Mouse (Mus musculus) adrenal gland, adult 18-20 months (tissue): ENCODE measurements around the gene Hamp2. TPM values are rescaled to one million over a fixed set of nuclear protein-coding genes. Genes with fewer than 3 reads are reported as not detected.
"Not testable (repeated sequence)": the region's sequence is repeated elsewhere in the genome, so short reads cannot be mapped to it uniquely, and the experiment has no call there.

Experiments
- DNase-seq, 2 experiments: peaks; one replicate each; pipeline ENCODE4 v3.0.0; 2021 to 2022; ENCODE audit warnings: low spot score in 2 of 2
- total RNA-seq, 2 experiments: library from RNA; stranded (reverse); gene quantifications; 1 replicate in 1 of 2; 2 replicates in 1 of 2; pipeline ENCODE4 v1.2.3; 2021

Gene Hamp2
- total RNA-seq, 2 experiments from 2014 or later: 3.4 TPM; not detected in 1

DNA sequence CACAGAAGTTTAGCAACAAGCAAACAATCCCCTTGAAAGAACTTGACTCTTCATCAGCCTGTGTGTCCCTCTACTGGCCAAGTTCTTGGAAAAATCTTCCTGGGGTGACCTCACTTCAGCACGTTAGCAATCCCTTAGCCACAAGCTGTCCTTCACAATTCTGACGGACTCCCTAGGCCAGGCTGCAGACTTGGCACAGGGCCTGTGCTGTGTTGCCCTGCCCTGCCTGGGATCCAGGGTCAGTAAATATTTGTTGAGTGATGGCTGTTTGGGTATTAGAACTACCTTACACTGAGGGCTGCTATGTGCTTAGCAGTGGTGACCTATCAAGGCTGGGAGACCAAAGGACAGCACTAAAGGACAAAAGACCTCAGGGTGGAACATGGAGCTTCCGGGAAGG is 29.6 kb upstream of the Hamp2 start:
- peak; percentile 47 to 65 for DNase-seq

- no peak for DNase-seq
Measured at GRCm38 (mm10) chr7:30953459-30953858, 29.0 kb upstream of the Hamp2 start.

GRCm38 (mm10) chr7:30952441-30953265 is 28.2 kb upstream of the Hamp2 start:
- no peak for DNase-seq

- DNase-seq: not testable (repeated sequence)
Measured at GRCm38 (mm10) chr7:30949902-30950301, 25.4 kb upstream of the Hamp2 start.

DNA sequence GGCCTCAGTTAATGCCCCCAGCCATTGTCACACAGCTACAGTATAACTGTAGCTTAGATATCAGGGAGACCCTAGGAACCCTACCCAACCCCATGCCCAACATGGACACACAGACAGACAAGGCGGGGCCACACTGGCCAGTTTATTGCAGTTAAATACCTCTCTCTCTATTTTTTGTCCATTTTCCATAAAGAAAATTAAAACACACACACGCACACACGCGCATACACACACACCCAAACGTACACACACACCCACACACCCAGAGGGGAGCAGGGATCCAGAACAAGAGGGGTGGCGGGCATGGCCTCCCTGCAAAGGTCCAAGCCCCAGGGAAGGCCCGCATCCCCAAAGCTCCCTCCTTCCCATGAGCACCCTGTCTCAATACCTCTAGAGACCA is 21.4 kb upstream of the Hamp2 start:
- no peak for DNase-seq

- DNase-seq: not testable (repeated sequence)
Measured at GRCm38 (mm10) chr7:30945466-30945865, 21.0 kb upstream of the Hamp2 start.

GRCm38 (mm10) chr7:30944706-30945105 is 20.2 kb upstream of the Hamp2 start:
- not testable (repeated sequence) for DNase-seq

- no peak for DNase-seq
Measured at GRCm38 (mm10) chr7:30943909-30944635, 19.6 kb upstream of the Hamp2 start, which contains the start of gene Hamp. Gene Hamp (minus strand): TSS chr7:30944032.

DNA sequence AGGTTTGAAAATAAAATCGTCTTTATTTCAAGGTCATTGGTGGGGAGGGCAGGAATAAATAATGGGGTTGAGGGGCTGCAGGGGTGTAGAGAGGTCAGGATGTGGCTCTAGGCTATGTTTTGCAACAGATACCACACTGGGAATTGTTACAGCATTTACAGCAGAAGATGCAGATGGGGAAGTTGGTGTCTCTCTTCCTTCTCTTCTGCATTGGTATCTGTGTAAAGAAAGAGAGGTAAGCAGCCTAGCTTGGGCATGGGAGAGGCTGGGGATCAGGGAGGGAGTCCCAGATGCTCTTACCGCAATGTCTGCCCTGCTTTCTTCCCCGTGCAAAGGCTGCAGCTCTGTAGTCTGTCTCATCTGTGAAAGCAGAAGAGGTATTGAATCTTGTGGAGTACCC is 17.9 kb upstream of the Hamp2 start:
- not testable (repeated sequence) for DNase-seq

GRCm38 (mm10) chr7:30940070-30940469 is 15.6 kb upstream of the Hamp2 start:
- not testable (repeated sequence) for DNase-seq

DNA sequence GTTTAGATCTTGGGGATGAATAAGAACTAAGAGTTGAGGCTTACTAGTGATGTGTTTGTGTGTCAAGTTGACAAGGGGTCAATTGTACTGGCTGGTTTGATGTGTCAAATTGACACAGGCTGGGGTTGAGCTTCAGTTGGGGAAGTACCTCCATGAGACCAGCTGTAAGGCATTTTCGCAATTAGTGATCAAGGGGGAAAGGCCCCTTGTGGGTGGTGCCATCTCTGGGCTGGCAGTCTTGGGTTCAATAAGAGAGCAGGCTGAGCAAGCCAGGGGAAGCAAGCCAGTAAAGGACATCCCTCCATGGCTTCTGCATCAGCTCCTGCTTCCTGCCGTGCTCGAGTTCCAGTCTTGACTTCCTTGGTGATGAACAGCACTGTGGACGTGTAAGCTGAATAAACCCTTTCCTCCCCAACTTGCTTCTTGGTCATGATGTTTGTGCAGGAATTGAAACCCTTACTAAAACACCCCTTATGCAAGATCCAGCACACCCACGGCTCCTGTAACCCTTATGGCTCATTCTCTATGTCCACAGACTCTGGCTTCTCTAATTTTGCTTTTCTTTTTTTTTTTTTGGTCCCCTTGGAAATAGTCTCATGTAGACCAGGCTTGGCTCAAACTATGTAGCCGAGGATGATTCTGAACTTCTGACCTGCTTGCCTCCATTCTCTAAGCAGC is 11.1 kb upstream of the Hamp2 start:
- DNase-seq: not testable (repeated sequence)

DNA sequence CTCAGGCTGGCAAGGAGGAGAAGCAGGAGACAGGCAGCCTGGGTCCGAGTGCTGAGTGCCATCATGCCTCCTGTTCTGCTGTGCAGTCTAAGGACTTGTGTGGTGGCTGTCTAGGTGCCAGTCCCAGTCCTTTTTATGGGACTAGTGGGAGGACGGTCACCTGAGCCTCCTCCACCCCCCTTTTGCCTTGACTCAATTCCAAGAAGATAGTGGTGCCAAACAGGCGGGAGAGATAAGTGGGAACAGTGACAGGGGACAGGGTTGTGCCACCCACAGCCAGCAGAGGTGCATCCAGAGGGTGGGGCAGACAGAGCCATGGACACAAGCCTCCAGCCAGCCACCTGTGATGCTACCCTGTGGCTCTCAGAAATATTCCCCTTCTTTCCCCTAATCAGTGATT is 410 bp downstream of the Hamp2 start:
- no peak for DNase-seq

DNA sequence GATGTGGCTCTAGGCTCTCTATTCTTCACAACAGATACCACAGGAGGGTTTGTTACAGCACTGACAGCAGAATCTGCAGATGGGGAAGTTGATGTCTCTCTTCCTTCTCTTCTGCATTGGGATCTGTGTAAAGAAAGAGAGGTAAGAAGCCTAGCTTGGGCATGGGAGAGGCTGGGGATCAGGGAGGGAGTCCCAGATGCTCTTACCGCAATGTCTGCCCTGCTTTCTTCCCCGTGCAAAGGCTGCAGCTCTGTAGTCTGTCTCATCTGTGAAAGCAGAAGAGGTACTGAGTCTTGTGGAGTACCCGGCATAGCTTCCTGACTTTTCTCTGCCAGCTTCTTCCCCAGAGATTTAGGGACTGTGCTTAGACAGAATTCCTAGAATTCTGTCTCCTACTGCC is 2.0 kb downstream of the Hamp2 start:
- not testable (repeated sequence) for DNase-seq

DNA sequence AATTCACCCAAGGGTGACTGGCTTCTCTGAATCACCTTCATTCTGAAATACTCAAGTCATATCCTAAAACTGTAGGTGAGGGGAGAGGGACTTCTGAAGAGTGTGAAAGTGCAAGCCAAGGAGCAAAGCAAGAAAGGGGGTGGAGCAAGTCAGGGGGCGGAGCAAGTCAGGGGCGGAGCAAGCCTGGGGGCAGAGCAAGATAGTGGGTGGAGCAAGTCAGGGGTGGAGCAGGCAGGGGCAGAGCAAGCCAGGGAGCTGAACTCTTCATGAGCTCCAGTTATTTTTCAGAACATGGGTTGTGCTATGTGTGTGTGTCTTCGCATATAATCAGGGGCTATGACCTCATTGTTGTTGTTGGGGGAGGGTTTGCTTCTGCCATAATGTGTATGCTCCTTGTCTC is 4.3 kb downstream of the Hamp2 start:
- DNase-seq: no peak

- DNase-seq: no peak
Measured at GRCm38 (mm10) chr7:30917219-30917618, 7.3 kb downstream of the Hamp2 start.

DNA sequence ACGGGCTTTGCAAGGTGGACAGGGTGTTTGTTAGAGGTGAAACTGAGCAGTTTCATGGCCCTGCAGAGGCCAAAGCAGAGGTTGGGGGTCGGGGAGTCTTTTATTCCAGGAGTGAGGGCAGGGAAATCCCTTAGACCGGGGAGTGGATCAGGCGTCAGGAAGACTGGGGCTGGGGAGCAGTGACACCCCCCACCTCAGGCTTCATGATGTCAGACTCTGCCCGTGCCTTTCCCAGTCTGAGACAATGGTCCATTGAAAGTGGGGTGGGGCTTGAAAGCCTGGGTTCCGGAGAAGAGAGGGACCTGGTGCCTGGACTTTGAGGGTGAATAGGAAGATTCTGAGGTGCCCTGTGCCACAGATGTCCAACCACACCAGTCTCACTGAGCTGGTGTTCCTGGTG is 7.8 kb downstream of the Hamp2 start:
- no peak for DNase-seq

- DNase-seq: no peak
Measured at GRCm38 (mm10) chr7:30914732-30915131, 9.7 kb downstream of the Hamp2 start, which contains the start of gene Mag. Gene Mag (minus strand): TSS chr7:30914873.

DNA sequence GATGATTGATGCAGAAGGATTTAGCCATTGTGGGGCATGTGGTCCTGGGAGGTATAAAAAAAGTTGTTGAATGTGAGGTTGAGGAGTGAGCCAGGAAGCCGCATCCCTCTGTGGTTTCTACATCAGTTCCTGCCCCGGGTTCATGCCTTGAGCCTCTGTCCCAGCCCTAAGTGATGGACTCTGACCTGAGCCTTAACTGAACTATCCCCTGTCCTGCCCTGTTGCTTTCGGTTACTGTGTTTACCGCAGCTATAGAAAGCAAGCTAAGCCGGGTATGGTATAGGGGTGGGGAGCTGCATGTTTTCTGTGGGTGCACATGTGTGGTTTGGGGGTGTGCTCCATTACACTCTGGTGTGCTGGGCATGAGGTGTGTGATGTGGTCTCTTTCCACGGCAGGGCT is 14.7 kb downstream of the Hamp2 start:
- DNase-seq: no peak

DNA sequence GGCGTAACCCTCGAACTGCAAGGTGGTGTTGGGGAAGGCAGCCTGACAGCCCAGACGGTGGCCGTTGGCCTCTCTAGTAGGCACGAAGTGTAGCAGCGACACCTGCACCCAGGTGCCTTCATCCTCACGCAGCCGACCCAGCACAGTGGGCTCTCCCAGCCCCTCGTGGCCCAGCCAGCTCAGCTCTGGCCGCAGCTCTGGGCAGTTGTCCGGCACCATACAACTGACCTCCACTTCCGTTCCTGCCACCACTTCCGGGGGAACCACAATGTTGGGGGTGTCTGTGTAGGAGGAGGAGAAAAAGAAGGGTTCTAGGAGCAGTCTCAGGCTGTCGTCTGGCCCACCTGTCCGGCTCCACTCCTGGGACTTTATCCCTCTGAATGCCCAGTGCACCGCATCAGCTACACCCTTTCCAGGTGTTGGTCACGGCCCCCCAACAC is 15.5 kb downstream of the Hamp2 start:
- no peak for DNase-seq

DNA sequence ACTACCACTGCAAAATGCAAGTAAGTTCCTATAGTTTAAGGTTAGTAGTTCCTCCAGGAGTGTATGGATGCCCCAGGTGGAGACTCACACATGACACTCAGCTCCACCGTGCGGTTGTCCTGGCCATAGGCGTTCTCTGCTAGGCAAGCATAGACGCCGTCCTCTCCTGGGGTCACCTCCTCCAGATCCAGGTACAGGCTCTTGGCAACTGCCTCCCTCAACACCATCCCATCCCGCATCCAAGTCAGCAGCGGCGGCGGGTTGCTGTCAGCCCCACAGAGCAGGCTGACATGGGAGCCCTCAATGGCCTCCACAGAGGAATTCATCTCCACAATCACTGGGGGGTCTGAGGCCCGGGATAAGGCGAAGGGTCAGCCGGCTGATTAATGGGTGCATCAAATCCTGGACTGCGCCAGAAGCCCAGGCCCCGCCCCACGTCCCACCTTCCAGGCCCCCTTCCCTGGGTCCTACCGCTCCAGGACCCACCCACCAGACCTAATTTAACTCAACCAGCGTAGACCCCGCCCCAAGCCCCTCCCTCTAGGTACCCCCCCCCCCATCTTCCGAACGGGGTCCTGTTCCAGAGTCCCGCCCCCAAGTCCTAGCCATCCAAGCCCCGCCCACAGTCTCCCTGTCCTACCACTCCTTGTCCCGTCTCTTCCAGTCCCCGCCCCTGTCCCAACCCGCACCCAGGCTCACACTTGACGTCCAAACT is 16.0 kb downstream of the Hamp2 start:
- no peak for DNase-seq

GRCm38 (mm10) chr7:30904042-30904441 is 20.4 kb downstream of the Hamp2 start:
- DNase-seq: no peak
